Mouse (Mus musculus) liver, postnatal 0 days (tissue): ENCODE data around the gene Eva1a. TPM values are rescaled to one million over a fixed set of nuclear protein-coding genes. Genes with fewer than 3 reads are reported as not detected.

Experiments used
- ATAC-seq: fragments of 200-750 bp; cut with Nextera tagmentation; 2 replicates; pipeline ENCODE4 v1.8.0; 2017; ENCODE audit warnings: mild to moderate bottlenecking, moderate library complexity
- DNase-seq: peaks from one replicate; pipeline ENCODE4 v3.0.0-alpha.2; 2016
- H3K27ac ChIP-seq: fragments of 300-500 bp; sonication (generic); 2 replicates; pipeline ENCODE4 v1.5.1; 2014; ENCODE audit warnings: antibody characterized with exemption, moderate library complexity, mild to moderate bottlenecking, low read depth
- H3K27me3 ChIP-seq: fragments of 300-500 bp; sonication (generic); 2 replicates; pipeline ENCODE4 v1.6.1; 2014; ENCODE audit warnings: low read length, control low read depth, mixed read lengths; ENCODE audit not compliant: insufficient read depth
- H3K36me3 ChIP-seq: fragments of 300-500 bp; sonication (generic); replicated peaks from 2 replicates; pipeline ENCODE4 v1.6.1; 2014; ENCODE audit warnings: mild to moderate bottlenecking, control low read depth, low read length, moderate library complexity, mixed read lengths; ENCODE audit not compliant: insufficient read depth
- H3K4me1 ChIP-seq: fragments of 300-500 bp; sonication (generic); 2 replicates; pipeline ENCODE4 v1.6.1; 2014; ENCODE audit warnings: antibody characterized with exemption, mild to moderate bottlenecking, control low read depth; ENCODE audit not compliant: insufficient read depth
- H3K4me2 ChIP-seq: fragments of 300-500 bp; sonication (generic); 2 replicates; pipeline ENCODE4 v1.6.1; 2014; ENCODE audit warnings: low read depth, mild to moderate bottlenecking, low read length, moderate library complexity, mixed read lengths
- H3K4me3 ChIP-seq: fragments of 300-500 bp; sonication (generic); 2 replicates; pipeline ENCODE4 v1.5.1; 2014; ENCODE audit warnings: low read depth, low read length
- H3K9ac ChIP-seq: fragments of 300-500 bp; sonication (generic); replicated peaks from 2 replicates; pipeline ENCODE4 v1.6.1; 2014; ENCODE audit warnings: mild to moderate bottlenecking, moderate library complexity
- H3K9me3 ChIP-seq: fragments of 300-500 bp; sonication (generic); 2 replicates; pipeline ENCODE4 v1.6.1; 2016; ENCODE audit warnings: mild to moderate bottlenecking, control low read depth, low read length, mixed read lengths
- CTCF ChIP-seq: sonication (generic); IDR thresholded peaks from 2 replicates; pipeline ENCODE4 v1.5.1; 2016; ENCODE audit warnings: antibody characterized with exemption, low read depth
- EP300 ChIP-seq: IDR thresholded peaks from 2 replicates; pipeline ENCODE4 v1.6.1; 2016; ENCODE audit warnings: antibody characterized with exemption, low read depth, mild to moderate bottlenecking
- WGBS: fragments of 180-500 bp; shearing (Covaris S2); extraction: QIAGEN DNeasy Blood & Tissue Kit; methylation state at CpG from one replicate; pipeline ENCODE4 v1.1.7; 2014; ENCODE audit not compliant: insufficient replicate concordance; 5-methylcytosine and 5-hydroxymethylcytosine counted together
- polyA plus RNA-seq: library from polyadenylated mRNA; unstranded; fragments of >200 nt; fragmentation: Nextera tagmentation; extraction: Ambion mirVana; gene quantifications from 2 replicates; pipeline ENCODE4 v1.2.1, GENCODE M21; 2015

Eva1a gene
- 40.0 and 46.7 TPM in 2 replicates for polyA plus RNA-seq

GRCm38 (mm10) chr6:82040834-82041487 is at the start of gene Eva1a:
Gene Eva1a (plus strand): TSS chr6:82041043.
- TF ChIP-seq EP300 = no peak
- TF ChIP-seq CTCF = no peak
- DNase-seq = no peak
- H3K4me3 ChIP-seq = peak within 1 kb of the TSS; percentile 56
- H3K4me2 ChIP-seq = peak within 1 kb of the TSS; percentile 80
- H3K36me3 ChIP-seq = no peaks in the 10 kb centered on the region
- no peaks in the 10 kb centered on the region for H3K9me3 ChIP-seq
- 0 out of 2 replicates have a peak, but pooled peaks cover 3% of the 10 kb centered on the region for H3K27me3 ChIP-seq
- H3K9ac ChIP-seq = peak within 1 kb of the TSS; percentile 66
- WGBS = 6% methylated on average over 11 of the region's 11 CpGs
- peaks cover 3% of the 10 kb centered on the region; the same call in 1 of the 2 replicates for H3K4me1 ChIP-seq
- ATAC-seq = no peak
- peak within 1 kb of the TSS; percentile 86 for H3K27ac ChIP-seq

GRCm38 (mm10) chr6:82012392-82012791 is 28.5 kb upstream of the Eva1a start:
- 38% methylated on average over 1 of the region's 1 CpGs for WGBS
- no peaks in the 10 kb centered on the region for H3K27me3 ChIP-seq
- no peak overlapping the region for H3K4me2 ChIP-seq
- TF ChIP-seq CTCF (no peak), EP300 (no peak)
- ATAC-seq = peak; percentile 77
- no peaks in the 10 kb centered on the region for H3K4me1 ChIP-seq
- H3K4me3 ChIP-seq = no peak overlapping the region
- peak; percentile 23 for DNase-seq
- H3K36me3 ChIP-seq = no peaks in the 10 kb centered on the region
- 0 out of 2 replicates have a peak overlapping the region, but pooled peaks have one; percentile 22 for H3K27ac ChIP-seq
- H3K9me3 ChIP-seq = no peaks in the 10 kb centered on the region
- no peak overlapping the region for H3K9ac ChIP-seq

- no peak overlapping the region for H3K4me2 ChIP-seq
- no peaks in the 10 kb centered on the region for H3K36me3 ChIP-seq
- 56% methylated on average over 5 of the region's 5 CpGs for WGBS
- TF ChIP-seq EP300 (no peak), CTCF (no peak)
- H3K9ac ChIP-seq = no peak overlapping the region
- no peak overlapping the region for H3K4me3 ChIP-seq
- DNase-seq = no peak
- no peaks in the 10 kb centered on the region for H3K9me3 ChIP-seq
- no peak overlapping the region for H3K27ac ChIP-seq
- H3K27me3 ChIP-seq = no peaks in the 10 kb centered on the region
- H3K4me1 ChIP-seq = no peaks in the 10 kb centered on the region
- ATAC-seq = no peak
Observed at GRCm38 (mm10) chr6:82021074-82021473, 19.8 kb upstream of the Eva1a start.

DNA sequence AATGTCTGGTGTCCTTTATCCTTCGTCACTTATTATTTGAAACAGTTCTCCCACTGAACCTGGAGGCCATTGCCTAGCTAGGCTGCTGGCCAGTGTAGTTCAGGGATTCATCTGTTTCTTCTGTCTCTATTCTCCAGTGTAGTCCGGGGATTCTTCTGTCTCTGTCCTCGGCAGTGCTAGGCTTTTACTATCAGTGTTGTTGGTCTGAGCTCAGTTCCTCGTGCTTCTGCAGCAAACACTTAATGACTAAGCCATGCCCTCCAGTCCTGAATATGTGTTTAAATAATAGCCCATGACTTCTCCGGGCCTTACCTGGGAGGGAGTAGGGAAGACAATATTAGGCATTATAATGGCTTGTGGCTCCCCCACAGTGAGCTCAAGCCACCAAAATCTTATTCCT is 19.3 kb upstream of the Eva1a start:
- no peaks in the 10 kb centered on the region for H3K27me3 ChIP-seq
- H3K9me3 ChIP-seq = no peaks in the 10 kb centered on the region
- no peaks in the 10 kb centered on the region for H3K4me1 ChIP-seq
- H3K4me2 ChIP-seq = no peak overlapping the region
- no peak for DNase-seq
- 80% methylated on average over 5 of the region's 5 CpGs for WGBS
- H3K27ac ChIP-seq = no peak overlapping the region
- no peak overlapping the region for H3K9ac ChIP-seq
- TF ChIP-seq EP300 = no peak
- TF ChIP-seq CTCF = no peak
- H3K4me3 ChIP-seq = no peak overlapping the region
- ATAC-seq = no peak
- no peaks in the 10 kb centered on the region for H3K36me3 ChIP-seq

DNA sequence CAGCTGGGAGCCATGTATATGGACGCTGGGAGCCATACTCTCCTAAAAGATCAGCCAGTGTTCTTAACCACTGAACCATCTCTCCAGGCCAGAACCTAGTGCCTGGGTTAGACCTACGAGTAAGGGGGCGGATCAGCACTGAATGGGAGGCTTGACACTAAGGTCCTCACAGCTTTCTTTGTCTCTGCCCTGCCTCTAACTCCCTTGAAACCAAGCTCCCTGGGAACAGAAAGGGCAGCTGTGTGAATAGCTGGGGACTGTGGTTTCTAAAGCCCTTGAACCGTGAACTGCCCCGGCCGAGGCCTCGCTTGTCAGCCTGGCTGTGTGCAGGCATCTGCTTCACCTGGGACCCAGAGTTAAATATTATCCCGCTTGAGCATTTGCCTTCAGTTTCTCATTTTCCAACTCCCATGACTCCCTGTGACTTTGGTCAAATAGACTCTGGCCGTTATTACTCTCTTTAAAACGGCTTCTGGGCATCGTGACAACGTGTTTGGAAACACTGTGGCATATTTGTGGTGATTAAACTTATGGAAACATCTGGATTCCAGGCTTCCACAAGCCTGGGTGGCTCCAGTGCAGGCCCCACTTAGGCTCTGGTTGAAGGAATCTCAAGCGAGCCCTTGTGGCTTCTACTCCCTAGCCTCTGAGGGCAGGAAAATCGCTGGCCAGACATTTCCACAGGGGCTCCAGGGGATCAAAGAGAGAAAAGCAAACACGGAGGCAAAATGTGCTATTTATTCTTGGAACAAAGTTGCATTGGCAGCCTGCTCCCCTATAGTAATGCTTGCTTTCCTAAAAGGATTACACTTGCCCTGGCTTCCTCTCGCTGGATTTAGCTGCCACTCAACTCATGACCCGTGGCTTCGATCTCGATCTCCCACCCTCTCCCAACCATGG is 11.0 kb upstream of the Eva1a start:
- 59% methylated on average over 19 of the region's 19 CpGs for WGBS
- Histone ChIP-seq H3K9ac (peak overlapping the region; percentile 26; the same call in 1 of the 2 replicates), H3K4me3 (no peak overlapping the region), H3K27me3 (no peaks in the 10 kb centered on the region), H3K36me3 (no peaks in the 10 kb centered on the region), H3K4me2 (peak overlapping the region; percentile 49), H3K27ac (peak overlapping the region; percentile 92), H3K9me3 (no peaks in the 10 kb centered on the region), H3K4me1 (peaks cover 7% of the 10 kb centered on the region)
- TF ChIP-seq EP300 (peak; percentile 48; the same call in 1 of the 2 replicates), CTCF (no peak)
- DNase-seq (peak; percentile 53), ATAC-seq (peak; percentile 92)

DNA sequence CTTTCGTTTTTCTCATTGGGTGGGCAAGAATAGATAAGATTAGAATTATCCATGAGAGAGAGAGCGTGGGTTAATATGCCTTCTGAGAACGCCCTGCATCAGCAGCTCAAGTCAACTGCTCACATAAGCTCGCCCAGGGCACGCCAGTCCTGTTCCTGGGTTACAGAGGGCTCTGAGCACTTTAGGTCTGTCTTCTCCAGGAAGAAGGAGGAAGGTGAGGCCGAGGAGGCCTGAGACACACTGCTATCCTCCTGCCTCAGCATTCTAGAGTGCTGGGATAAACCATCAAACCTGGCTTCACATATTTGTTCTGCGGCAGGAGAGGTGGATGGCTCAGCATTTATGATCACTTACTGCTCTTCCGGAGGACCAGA is 10.3 kb upstream of the Eva1a start:
- no peaks in the 10 kb centered on the region for H3K9me3 ChIP-seq
- 0 out of 2 replicates have a peak overlapping the region, but pooled peaks have one; percentile 23 for H3K4me2 ChIP-seq
- H3K36me3 ChIP-seq = no peaks in the 10 kb centered on the region
- no peak overlapping the region for H3K4me3 ChIP-seq
- no peaks in the 10 kb centered on the region for H3K27me3 ChIP-seq
- DNase-seq (no peak), ATAC-seq (peak; percentile 30)
- peaks cover 7% of the 10 kb centered on the region for H3K4me1 ChIP-seq
- WGBS = 58% methylated on average over 8 of the region's 8 CpGs
- TF ChIP-seq EP300 = no peak
- TF ChIP-seq CTCF = no peak
- peak overlapping the region; percentile 92 for H3K27ac ChIP-seq
- H3K9ac ChIP-seq = peak overlapping the region; percentile 26; the same call in 1 of the 2 replicates
